Mouse (Mus musculus): ENCODE measurements around the gene Olfr1331.
"Not testable (repeated sequence)": the region's sequence is repeated elsewhere in the genome, so short reads cannot be mapped to it uniquely, and the experiment has no call there.

Olfr1331 gene

DNA sequence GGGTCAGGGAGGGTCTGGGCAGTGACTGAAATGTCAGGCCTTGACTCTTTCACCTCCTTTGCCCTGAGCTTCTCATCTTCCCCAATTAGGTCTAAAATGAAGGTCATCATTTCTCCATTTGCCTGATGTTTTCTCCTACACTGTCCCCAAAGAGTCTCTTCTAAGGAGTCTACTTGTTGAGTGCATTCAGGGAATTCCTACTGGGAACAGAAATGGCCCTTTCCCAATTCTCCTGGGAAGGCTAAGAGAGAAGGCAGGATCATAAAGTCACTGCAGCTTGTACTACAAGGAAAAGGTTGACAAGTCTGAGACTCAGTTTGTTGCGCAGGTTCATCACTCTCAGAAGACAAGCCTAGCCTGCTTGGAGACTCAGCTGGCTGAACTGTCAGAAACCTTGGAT is at the start of gene Olfr1331:
Gene Olfr1331 (plus strand): TSS at position 301 of the 400 bp plus-strand sequence.
- DNase-seq (ENCODE audit: extremely low read depth, low read depth), result no peak

DNA sequence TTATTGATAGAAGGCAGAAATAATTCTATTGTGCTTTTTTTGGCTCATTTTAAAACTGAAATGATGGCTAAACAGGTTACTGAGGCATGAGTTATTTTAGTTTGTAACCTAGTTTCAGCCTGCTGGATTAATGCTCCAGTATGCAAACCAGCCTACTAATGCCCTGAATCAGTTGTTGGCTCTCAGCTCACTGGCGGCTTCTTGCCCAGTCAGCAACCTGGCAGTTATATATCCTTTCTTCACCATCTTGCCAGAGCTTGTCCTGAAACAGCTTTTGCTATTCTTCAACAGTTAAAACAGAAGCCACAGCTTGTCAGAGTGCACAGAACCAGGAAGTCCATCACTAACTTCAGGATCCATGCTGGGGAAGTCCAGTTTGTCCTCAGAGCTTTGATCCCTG is 45.5 kb upstream of the Olfr1331 start:
- DNase-seq (ENCODE audit: extremely low read depth, low read depth), result no peak

DNA sequence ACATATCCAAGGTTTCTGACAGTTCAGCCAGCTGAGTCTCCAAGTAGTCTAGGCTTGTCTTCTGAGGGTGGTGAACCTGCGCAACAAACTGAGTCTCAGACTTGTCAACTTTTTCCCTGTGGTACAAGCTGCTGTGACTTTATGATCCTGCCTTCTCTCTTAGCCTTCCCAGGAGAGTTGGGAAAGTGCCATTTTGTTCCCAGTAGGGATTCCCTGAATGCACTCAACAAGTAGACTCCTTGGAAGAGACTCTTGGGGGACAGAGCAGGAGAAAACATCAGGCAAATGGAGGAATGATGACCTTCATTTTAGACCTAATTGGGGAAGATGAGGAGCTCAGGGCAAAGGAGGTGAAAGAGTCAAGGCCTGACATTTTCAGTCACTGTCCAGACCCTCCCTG is 28.3 kb upstream of the Olfr1331 start, which contains the start of gene Olfr1333:
Gene Olfr1333 (minus strand): TSS at position 101 of the 400 bp plus-strand sequence.
- DNase-seq (ENCODE audit: extremely low read depth, low read depth), result no peak

DNA sequence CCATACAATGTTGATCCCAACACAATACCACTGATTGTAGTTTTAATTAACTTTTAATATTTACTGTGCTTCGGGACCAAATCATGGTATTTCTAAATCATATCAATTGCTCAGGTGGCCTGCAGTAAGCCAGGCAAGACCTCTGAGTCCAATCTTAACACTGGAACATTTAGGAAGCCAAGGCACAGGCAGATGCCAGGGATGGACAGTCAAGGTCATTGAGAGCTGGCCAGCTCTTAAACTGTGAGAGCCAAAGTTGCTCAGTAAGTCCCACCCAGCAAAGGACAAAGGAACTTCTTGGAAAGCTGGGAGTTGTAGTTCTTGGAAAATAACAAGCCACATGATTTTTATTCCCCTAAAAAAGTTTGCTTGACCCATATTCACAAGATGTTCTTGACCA is 2.7 kb upstream of the Olfr1331 start:
- no peak for DNase-seq (ENCODE audit: extremely low read depth, low read depth)

DNA sequence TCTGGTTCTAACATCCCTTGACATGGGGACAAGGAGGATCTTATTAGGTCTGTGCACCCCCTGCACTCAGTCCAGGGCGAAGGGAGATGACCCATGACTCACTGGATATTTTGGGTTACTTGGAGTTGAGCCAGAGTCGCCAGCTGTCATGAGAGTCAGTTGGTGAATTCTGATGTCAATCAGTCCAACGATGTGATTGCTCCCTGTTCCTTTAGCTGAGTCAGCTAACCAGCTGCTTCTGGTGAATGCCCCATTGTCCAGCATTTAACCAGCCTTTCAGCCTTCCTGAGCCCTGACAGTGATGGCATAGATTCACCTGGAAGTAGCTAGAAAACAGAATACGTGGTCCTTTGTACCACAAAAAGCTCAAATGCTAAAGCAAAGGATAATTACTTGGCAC is 1.7 kb upstream of the Olfr1331 start:
- no peak for DNase-seq (ENCODE audit: extremely low read depth, low read depth)

DNA sequence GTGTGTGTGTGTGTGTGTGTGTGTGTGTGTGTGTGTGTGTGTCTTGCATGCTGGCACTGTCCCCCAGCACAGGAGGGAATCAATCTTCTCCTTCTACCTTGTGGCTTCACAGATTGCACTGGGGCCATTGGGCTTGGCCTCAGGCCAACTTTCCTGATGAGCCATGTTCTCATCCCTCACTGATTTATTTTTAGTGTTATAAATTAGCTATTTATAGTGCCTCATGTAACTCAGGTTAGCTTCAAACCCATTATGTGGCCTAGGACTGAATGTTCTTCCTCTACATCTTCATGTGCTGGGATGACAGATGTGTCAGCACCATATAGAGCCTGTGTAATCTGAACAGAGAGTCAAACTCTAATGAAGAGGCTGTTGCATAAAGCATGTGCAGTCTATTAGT is 3.1 kb downstream of the Olfr1331 start:
- DNase-seq (ENCODE audit: extremely low read depth, low read depth), result no peak

DNA sequence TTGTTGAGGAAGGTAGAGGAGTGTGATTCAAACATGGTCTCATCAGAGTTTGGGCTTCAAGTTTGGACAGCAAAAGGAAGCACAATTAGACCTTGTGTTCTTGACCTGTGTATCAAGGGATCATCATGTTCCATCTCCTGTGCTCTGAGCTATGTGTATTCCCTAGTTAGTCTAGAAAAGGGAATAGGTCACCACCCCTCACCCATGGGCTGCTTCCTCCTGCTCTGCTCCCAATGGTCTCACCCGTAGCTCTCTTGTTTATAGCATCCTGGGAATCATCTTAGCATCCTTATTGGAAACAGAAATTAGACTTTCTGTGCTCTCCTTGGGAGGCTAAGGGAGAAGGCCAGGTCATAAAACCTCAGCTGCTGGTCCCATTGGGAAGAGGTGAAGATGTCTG is 23.8 kb downstream of the Olfr1331 start, which contains the start of gene Olfr1330:
Gene Olfr1330 (plus strand): TSS at position 301 of the 400 bp plus-strand sequence.
- no peak for DNase-seq (ENCODE audit: extremely low read depth, low read depth)

DNA sequence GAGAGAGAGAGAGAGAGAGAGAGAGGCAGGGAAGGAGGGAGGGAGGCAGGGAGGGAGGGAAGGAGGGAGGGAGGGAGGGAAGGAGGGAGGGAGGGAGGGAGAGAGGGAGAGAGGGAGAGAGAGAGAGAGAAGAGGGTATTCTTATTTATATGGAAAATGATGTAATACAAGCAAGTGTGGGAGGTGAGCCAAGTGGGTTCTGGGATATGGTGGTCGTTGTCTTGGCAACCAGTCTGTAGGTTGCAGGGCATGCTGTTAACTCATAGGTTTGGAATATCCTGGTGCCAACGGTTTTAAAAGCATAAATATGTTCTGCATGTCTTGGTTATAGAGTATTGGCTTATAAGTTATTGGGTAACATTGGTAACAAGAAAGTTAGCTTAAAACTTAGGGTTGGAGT is 37.5 kb downstream of the Olfr1331 start:
- no peak for DNase-seq (ENCODE audit: extremely low read depth, low read depth)

DNA sequence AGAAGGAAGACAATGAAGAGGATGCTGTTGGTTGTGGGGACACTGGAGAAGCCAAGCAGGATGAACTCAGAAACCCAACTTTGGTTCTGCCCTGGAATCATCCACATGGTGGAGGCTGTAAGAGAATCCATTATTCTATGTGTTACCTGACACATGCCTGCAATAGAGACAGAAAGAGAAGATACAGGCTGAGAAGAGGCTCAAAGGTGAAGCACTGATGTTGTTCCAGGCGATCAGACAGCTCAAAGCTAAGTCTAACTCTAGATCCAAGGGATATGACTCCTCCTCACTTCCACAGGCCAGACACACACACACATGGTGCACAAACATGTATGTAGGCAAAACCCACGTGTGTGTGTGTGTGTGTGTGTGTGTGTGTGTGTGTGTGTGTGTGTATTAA is 52.9 kb downstream of the Olfr1331 start, which contains the start of gene Olfr1329:
Gene Olfr1329 (minus strand): TSS at position 101 of the 400 bp plus-strand sequence.
- not testable (repeated sequence) for DNase-seq (ENCODE audit: extremely low read depth, low read depth)

Data from MEL-GATA-1-ER (cell line).